Mouse (Mus musculus) embryonic fibroblast, embryonic 13.5 days (primary cell): ENCODE measurements around the gene Npy. TPM values are rescaled to one million over a fixed set of nuclear protein-coding genes. Genes with fewer than 3 reads are reported as not detected.

ENCODE experiments used
- H3K27ac ChIP-seq: 2 replicates; pipeline ENCODE4 v1.5.1; 2012; ENCODE audit warnings: low read length, control low read depth, inconsistent platforms; ENCODE audit not compliant: insufficient read depth
- H3K4me1 ChIP-seq: 2 replicates; pipeline ENCODE4 v1.6.1; 2011; ENCODE audit warnings: low read length; ENCODE audit not compliant: control insufficient read depth, insufficient read depth
- H3K4me3 ChIP-seq: 2 replicates; pipeline ENCODE4 v1.5.1; 2011; ENCODE audit warnings: mild to moderate bottlenecking, control low read depth, low read length; ENCODE audit not compliant: insufficient read depth
- CTCF ChIP-seq: IDR thresholded peaks from 2 replicates; pipeline ENCODE4 v1.5.1; 2011; ENCODE audit warnings: mild to moderate bottlenecking, control low read depth, low read length, moderate library complexity, borderline replicate concordance; ENCODE audit not compliant: insufficient read depth
- POLR2A ChIP-seq: IDR thresholded peaks from 2 replicates; pipeline ENCODE4 v1.6.1; 2011; ENCODE audit warnings: low read depth, mild to moderate bottlenecking, control low read depth, low read length, moderate library complexity
- polyA plus RNA-seq: library from polyadenylated mRNA; stranded (reverse); fragments of >200 nt; gene quantifications from 2 replicates; pipeline ENCODE4 v1.2.4, GENCODE M21; 2011; ENCODE audit warnings: low read depth; ENCODE audit not compliant: missing spikeins, insufficient read length

Gene Npy
- polyA plus RNA-seq, 1 experiment = 1.3 TPM

- no peaks in the 10 kb centered on the region for H3K4me1 ChIP-seq
- no peak for TF ChIP-seq CTCF
- TF ChIP-seq POLR2A = no peak
- no peak overlapping the region for H3K27ac ChIP-seq
- no peak overlapping the region for H3K4me3 ChIP-seq
These were observed 14.4 kb upstream of the Npy start for GRCm38 (mm10) chr6:49808076-49808475.

DNA sequence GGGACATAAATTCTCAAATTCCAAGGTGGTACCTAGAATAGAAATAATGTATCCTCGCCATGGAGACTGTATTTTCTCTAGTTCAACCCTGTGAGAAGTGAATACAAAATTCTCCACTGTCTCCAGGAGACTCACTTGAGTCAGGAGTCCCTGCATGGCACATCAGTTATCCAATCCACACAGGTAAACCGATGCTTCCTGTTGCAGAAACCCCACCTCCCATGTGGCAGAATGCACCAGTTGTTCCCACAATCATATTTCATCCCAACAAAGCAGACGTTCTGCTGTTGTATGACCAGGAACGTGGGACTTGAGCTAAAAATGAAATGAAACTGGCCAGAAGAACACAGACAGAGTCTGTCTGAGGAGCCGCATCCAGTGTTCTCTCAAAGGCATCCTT lies 5.3 kb upstream of the Npy start:
- no peak overlapping the region for H3K4me3 ChIP-seq
- TF ChIP-seq CTCF (no peak), POLR2A (no peak)
- no peaks in the 10 kb centered on the region for H3K4me1 ChIP-seq
- H3K27ac ChIP-seq = no peak overlapping the region

- no peak overlapping the region for H3K27ac ChIP-seq
- TF ChIP-seq POLR2A = no peak
- H3K4me1 ChIP-seq = no peaks in the 10 kb centered on the region
- H3K4me3 ChIP-seq = no peak overlapping the region
These were observed 4.9 kb upstream of the Npy start for GRCm38 (mm10) chr6:49817625-49818024.

DNA sequence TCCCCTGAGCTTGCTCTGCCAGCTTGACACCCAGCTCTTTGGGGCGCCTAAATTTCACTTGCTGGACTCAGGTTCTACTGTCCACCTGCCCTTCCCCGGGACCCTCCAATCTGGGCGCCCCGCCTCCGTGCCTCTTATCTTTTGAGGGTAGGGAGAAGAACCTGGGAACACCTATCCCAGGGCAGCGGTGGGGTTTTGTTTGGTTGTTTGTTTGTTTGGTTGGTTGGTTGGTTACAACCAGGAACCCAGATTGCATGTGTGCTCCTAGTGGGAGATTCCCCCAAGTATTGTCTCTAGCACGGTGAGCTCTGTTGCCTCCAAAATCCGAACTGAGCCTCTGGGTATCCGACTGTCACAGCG lies 341 bp downstream of the Npy start:
- Histone ChIP-seq H3K4me3 (peak overlapping the region; percentile 18; the same call in 1 of the 2 replicates), H3K4me1 (no peaks in the 10 kb centered on the region), H3K27ac (no peak overlapping the region)
- TF ChIP-seq CTCF (no peak), POLR2A (no peak)

DNA sequence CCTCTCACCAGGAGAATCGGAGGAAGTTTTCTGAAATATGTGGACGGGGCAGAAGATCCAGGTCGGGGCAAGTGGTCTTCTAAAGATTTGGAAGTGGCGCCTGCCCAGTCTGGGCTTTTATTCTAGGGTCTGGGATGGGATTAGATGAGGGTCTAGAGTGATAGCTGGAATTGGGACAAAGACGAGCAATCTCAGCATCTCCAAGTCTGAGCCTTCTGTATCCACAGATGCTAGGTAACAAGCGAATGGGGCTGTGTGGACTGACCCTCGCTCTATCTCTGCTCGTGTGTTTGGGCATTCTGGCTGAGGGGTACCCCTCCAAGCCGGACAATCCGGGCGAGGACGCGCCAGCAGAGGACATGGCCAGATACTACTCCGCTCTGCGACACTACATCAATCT lies 861 bp downstream of the Npy start:
- H3K4me3 ChIP-seq = no peak overlapping the region
- no peak overlapping the region for H3K27ac ChIP-seq
- H3K4me1 ChIP-seq = no peaks in the 10 kb centered on the region
- TF ChIP-seq POLR2A = no peak
- no peak for TF ChIP-seq CTCF

DNA sequence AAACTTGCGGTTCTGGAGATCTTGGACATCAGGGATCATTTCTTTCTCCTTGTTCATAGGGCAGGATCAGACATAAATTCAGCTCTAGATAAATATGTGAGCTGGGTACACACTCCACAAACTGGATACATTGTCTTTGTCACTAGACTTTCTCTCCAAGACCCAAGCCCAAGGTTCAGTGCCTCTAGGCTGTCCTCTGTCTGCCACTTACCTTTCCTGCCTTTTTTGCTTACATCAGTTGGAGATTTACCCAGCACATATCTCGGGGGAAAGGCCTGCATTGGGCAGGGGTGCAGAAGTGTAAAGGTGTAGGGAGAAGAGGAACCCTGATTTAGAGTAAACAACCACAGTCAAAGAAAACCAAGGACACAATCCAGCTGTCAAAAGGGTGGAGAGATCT lies 1.3 kb downstream of the Npy start:
- H3K27ac ChIP-seq = no peak overlapping the region
- no peak overlapping the region for H3K4me3 ChIP-seq
- TF ChIP-seq CTCF (no peak), POLR2A (no peak)
- no peaks in the 10 kb centered on the region for H3K4me1 ChIP-seq

- Histone ChIP-seq H3K4me3 (no peak overlapping the region), H3K27ac (no peak overlapping the region), H3K4me1 (no peaks in the 10 kb centered on the region)
- TF ChIP-seq POLR2A (no peak), CTCF (no peak)
These were observed 9.1 kb downstream of the Npy start for GRCm38 (mm10) chr6:49831579-49831978.

DNA sequence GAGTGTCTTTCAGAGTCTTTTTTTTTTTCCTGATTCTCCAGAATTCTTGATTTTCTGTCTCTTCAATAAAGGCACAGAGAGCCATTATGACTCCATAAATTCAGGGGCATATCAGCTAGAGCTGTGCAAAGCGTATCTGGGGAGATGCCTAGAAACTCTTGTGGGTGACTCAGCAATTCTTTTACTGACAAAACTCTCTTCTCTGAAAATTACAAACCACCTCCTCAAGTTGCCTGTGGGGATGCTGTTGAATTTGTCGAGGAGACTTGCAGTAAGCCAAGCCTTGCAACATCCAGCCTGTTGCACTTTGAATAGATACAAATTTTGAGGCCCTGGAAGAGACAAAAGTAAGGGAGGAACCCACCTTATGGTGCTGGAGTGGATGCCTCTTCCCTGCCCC lies 34.3 kb downstream of the Npy start:
- no peak for TF ChIP-seq POLR2A
- TF ChIP-seq CTCF = no peak

GRCm38 (mm10) chr6:49867571-49867970 lies 45.1 kb downstream of the Npy start:
- Histone ChIP-seq H3K4me3 (no peak overlapping the region), H3K27ac (no peak overlapping the region)
- TF ChIP-seq POLR2A (no peak), CTCF (no peak)

More for the DNA sequence above, 34.3 kb downstream of the Npy start:
- H3K4me3 ChIP-seq = no peak overlapping the region
- H3K4me1 ChIP-seq = no peaks in the 10 kb centered on the region
- H3K27ac ChIP-seq = no peak overlapping the region

DNA sequence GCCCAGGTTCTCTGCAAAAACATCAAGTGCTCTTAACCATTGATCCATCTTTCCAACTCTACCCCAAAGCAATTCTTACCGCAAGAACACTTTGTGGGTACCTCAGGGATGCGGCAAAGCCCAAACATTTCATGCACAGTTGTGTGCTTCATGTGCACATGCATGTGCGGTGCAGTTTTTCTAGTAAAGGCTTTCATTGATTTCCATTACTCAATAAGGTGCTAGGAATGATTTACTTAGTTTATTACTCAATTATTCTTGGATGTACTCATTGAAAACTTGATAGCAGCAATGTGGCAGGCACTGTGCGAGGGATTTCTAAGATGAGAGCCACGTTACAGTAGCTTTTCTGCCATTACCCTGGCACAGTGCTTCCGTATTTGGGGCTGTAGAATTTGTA lies 48.6 kb downstream of the Npy start:
- TF ChIP-seq POLR2A = no peak
- TF ChIP-seq CTCF = no peak
- Histone ChIP-seq H3K4me1 (no peaks in the 10 kb centered on the region), H3K27ac (no peak overlapping the region)

More at GRCm38 (mm10) chr6:49867571-49867970, 45.1 kb downstream of the Npy start:
- no peaks in the 10 kb centered on the region for H3K4me1 ChIP-seq

DNA sequence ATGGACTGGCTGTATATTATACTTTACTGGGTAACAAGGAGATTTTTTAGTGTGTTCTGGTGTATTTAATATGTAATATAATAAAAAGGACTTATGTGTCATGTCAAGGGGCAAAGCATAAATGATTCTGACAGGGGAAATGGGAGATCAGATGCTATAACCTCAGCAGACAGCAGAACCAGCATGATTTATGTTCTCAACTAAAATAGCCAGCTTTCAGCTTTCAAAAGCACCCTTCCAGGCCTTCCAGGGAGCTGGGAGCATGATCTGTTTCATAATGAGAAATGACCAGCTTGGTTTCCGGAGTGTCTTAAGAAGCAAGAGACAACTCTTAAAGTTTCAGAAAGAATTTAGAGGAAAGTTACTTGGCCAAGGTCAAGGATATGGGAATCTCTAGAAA lies 51.0 kb downstream of the Npy start:
- no peak overlapping the region for H3K27ac ChIP-seq
- no peak for TF ChIP-seq POLR2A
- no peak overlapping the region for H3K4me3 ChIP-seq
- H3K4me1 ChIP-seq = no peaks in the 10 kb centered on the region

More for the DNA sequence above, 48.6 kb downstream of the Npy start:
- H3K4me3 ChIP-seq = no peak overlapping the region
